Mouse (Mus musculus) CH12.LX (cell line): ENCODE data around the gene Foxe1.

Source experiments
- BHLHE40 ChIP-seq: IDR thresholded peaks from 2 replicates; pipeline ENCODE4 v1.6.1; 2011; ENCODE audit warnings: mild to moderate bottlenecking, low read depth, low read length, improper control_type of control experiment
- CHD2 ChIP-seq: IDR thresholded peaks from 2 replicates; pipeline ENCODE4 v1.6.1; 2011; ENCODE audit warnings: low read length, improper control_type of control experiment
- CTCF ChIP-seq, 2 experiments: IDR thresholded peaks in 1 of 2; conservative IDR thresholded peaks in 1 of 2; 2 replicates each; pipeline ENCODE4 v1.5.1; 2011 to 2012; ENCODE audit warnings: low read depth in 2 of 2, low read length in 2 of 2, improper control_type of control experiment in 1 of 2, inconsistent platforms in 1 of 2, mild to moderate bottlenecking in 1 of 2, moderate library complexity in 1 of 2
- E2F4 ChIP-seq: IDR thresholded peaks from 2 replicates; pipeline ENCODE4 v1.6.1; 2011; ENCODE audit warnings: low read depth, low read length, improper control_type of control experiment; ENCODE audit not compliant: insufficient replicate concordance
- ELF1 ChIP-seq: IDR thresholded peaks from 2 replicates; pipeline ENCODE4 v1.6.1; 2014; ENCODE audit warnings: low read depth, mild to moderate bottlenecking, inconsistent platforms, low read length, improper control_type of control experiment
- EP300 ChIP-seq: IDR thresholded peaks from 2 replicates; pipeline ENCODE4 v1.6.1; 2011; ENCODE audit warnings: low read length, improper control_type of control experiment
- MAX ChIP-seq: IDR thresholded peaks from 2 replicates; pipeline ENCODE4 v1.6.1; 2011; ENCODE audit warnings: low read length, improper control_type of control experiment
- MYC ChIP-seq: IDR thresholded peaks from 2 replicates; pipeline ENCODE4 v1.6.1; 2011; ENCODE audit warnings: low read depth, mild to moderate bottlenecking, improper control_type of control experiment, low read length
- POLR2A ChIP-seq: IDR thresholded peaks from 2 replicates; pipeline ENCODE4 v1.6.1; 2011; ENCODE audit warnings: low read depth, mild to moderate bottlenecking, improper control_type of control experiment, low read length
- RAD21 ChIP-seq: IDR thresholded peaks from 2 replicates; pipeline ENCODE4 v1.6.1; 2011; ENCODE audit warnings: low read depth, mild to moderate bottlenecking, low read length, improper control_type of control experiment, moderate library complexity
- TCF12 ChIP-seq: IDR thresholded peaks from 2 replicates; pipeline ENCODE4 v1.6.1; 2014; ENCODE audit warnings: low read depth, mild to moderate bottlenecking, inconsistent platforms, low read length, improper control_type of control experiment
- UBTF ChIP-seq: IDR thresholded peaks from 2 replicates; pipeline ENCODE4 v1.6.1; 2012; ENCODE audit warnings: low read depth, mild to moderate bottlenecking, inconsistent platforms, low read length, improper control_type of control experiment, moderate library complexity
- ZC3H11A ChIP-seq: IDR thresholded peaks from 2 replicates; pipeline ENCODE4 v1.6.1; 2012; ENCODE audit warnings: low read depth, mild to moderate bottlenecking, inconsistent platforms, low read length, improper control_type of control experiment
- ZKSCAN1 ChIP-seq: IDR thresholded peaks from 2 replicates; pipeline ENCODE4 v1.6.1; 2012; ENCODE audit warnings: low read depth, inconsistent platforms, low read length, improper control_type of control experiment, borderline replicate concordance

GRCm38 (mm10) chr4:46349530-46349929, 6.1 kb downstream of the Foxe1 start:
- no peak for TF ChIP-seq CTCF (conservative IDR thresholded peaks at IDR 0.05 in 1 of 2, IDR thresholded peaks at IDR 0.05 in 1 of 2; ENCODE audit: low read depth in 2 of 2, low read length in 2 of 2)
- no peak for TF ChIP-seq ELF1
- no peak for TF ChIP-seq POLR2A
- TF ChIP-seq RAD21 = no peak
- no peak for TF ChIP-seq ZC3H11A
- no peak for TF ChIP-seq EP300
- TF ChIP-seq CHD2 = no peak
- TF ChIP-seq MYC = no peak
- no peak for TF ChIP-seq UBTF
- TF ChIP-seq E2F4 = no peak
- TF ChIP-seq MAX = no peak
- no peak for TF ChIP-seq ZKSCAN1
- TF ChIP-seq BHLHE40 = no peak
- TF ChIP-seq TCF12 = no peak
